In the genomic region with DNA sequence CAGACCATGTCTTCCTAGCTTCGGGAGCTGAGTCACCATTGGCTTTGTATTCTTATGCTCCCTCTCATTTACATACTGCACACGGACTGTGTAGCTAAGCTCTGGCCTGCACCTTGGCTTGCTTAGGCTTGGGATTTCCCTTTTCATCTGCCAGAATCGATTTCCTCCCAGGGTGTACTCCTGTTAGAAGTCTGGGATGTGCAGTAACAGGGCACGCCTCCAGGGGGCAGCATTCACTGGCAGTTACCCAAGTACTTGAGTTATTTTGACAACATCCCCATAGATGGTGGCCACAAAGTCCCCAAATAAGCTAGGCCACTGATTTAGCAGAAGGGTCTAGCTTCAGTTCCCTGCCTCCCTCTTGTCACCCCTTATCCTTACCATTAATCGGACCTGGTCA, we compare ENCODE assay signal across 9 mouse cellular contexts.
DNase-seq lines count a peak whose midpoint lies in the region; ATAC-seq and TF ChIP-seq lines count a peak whose summit lies in the region.
"Had no signal": no experiment of that assay in that cellular context is flagged by ENCODE, and none has a peak within 500 bp of the region (broad histone marks: within the 10 kb centered on the region; RNA-seq: fewer than 3 reads in every experiment).

No protein-coding gene starts in this region.

- H3K9ac ChIP-seq in ES-Bruce4 (ENCODE audit: low read depth, poor library complexity, severe bottlenecking), result no peak overlapping the region
- H3K9ac ChIP-seq in liver, postnatal 0 days (replicated peaks), result no peak overlapping the region

- H3K9me3 ChIP-seq in heart, embryonic 10.5 days, result no peaks in the 10 kb centered on the region
- H3K9me3 ChIP-seq in ES-Bruce4 (replicated peaks; ENCODE audit: control insufficient read depth, insufficient read depth, low read length, poor library complexity, severe bottlenecking), result no peaks in the 10 kb centered on the region
- no peaks in the 10 kb centered on the region for H3K9me3 ChIP-seq in liver, postnatal 0 days (ENCODE audit: low read length)

- TF ChIP-seq CTCF in ES-Bruce4 (IDR thresholded peaks at IDR 0.05; ENCODE audit: low read depth, low read length), result peak; percentile 61
- peak; percentile 72 for TF ChIP-seq CTCF in liver, postnatal 0 days (IDR thresholded peaks at IDR 0.05; ENCODE audit: low read depth)

- peak; percentile 7 for DNase-seq in heart, adult 8-10 months (ENCODE audit: low spot score)
- DNase-seq in heart, embryonic 10.5 days (ENCODE audit: low spot score), result no peak
- peak; percentile 1 for DNase-seq in cerebellum, adult 8-10 months
- DNase-seq in kidney, postnatal 14 days, result peak; percentile 12
- peak; percentile 50 for DNase-seq in liver, postnatal 0 days
- peak; percentile 50 for DNase-seq in right cerebral cortex, postnatal 14 days
- no peak for DNase-seq in Muller cell, postnatal 12 days (ENCODE audit: inconsistent ontology term)

- no peak for TF ChIP-seq EP300 in ES-Bruce4 (IDR thresholded peaks at IDR 0.05; ENCODE audit: insufficient read depth, low read depth, low read length)
- TF ChIP-seq EP300 in liver, postnatal 0 days (IDR thresholded peaks at IDR 0.05; ENCODE audit: low read depth), result no peak

- H3K4me3 ChIP-seq in heart, embryonic 10.5 days, result no peak overlapping the region
- no peak overlapping the region for H3K4me3 ChIP-seq in ES-Bruce4 (ENCODE audit: low read depth, low read length)
- H3K4me3 ChIP-seq in liver, postnatal 0 days (ENCODE audit: low read depth, low read length), result no peak overlapping the region

- H3K27ac ChIP-seq in heart, embryonic 10.5 days, result no peak overlapping the region
- H3K27ac ChIP-seq in ES-Bruce4 (ENCODE audit: insufficient read depth, low read length), result no peak overlapping the region
- H3K27ac ChIP-seq in liver, postnatal 0 days (ENCODE audit: low read depth), result no peak overlapping the region
- H3K27ac ChIP-seq: macrophage had no signal

- no peak for TF ChIP-seq POLR2A in ES-Bruce4 (IDR thresholded peaks at IDR 0.05; ENCODE audit: insufficient read depth, low read length)

- no peaks in the 10 kb centered on the region for H3K36me3 ChIP-seq in heart, embryonic 10.5 days
- no peaks in the 10 kb centered on the region for H3K36me3 ChIP-seq in ES-Bruce4 (ENCODE audit: control insufficient read depth, insufficient read depth, low read length, poor library complexity, severe bottlenecking)
- no peaks in the 10 kb centered on the region for H3K36me3 ChIP-seq in liver, postnatal 0 days (replicated peaks; ENCODE audit: insufficient read depth, low read length)

- H3K4me1 ChIP-seq in heart, embryonic 10.5 days, result no peaks in the 10 kb centered on the region
- H3K4me1 ChIP-seq in ES-Bruce4 (ENCODE audit: control insufficient read depth, insufficient read depth, low read length), result no peaks in the 10 kb centered on the region
- no peaks in the 10 kb centered on the region for H3K4me1 ChIP-seq in liver, postnatal 0 days (ENCODE audit: insufficient read depth)

- H3K27me3 ChIP-seq in heart, embryonic 10.5 days (ENCODE audit: insufficient read depth, poor library complexity, severe bottlenecking), result no peaks in the 10 kb centered on the region
- H3K27me3 ChIP-seq in ES-Bruce4 (ENCODE audit: control insufficient read depth, insufficient read depth, low read length, poor library complexity, severe bottlenecking), result no peaks in the 10 kb centered on the region
- no peaks in the 10 kb centered on the region for H3K27me3 ChIP-seq in liver, postnatal 0 days (ENCODE audit: insufficient read depth, low read length)

- 57% methylated on average over 5 of the region's 5 CpGs for WGBS in heart, embryonic 10.5 days
- WGBS in liver, postnatal 0 days (ENCODE audit: insufficient replicate concordance), result 42% methylated on average over 5 of the region's 5 CpGs

- H3K4me2 ChIP-seq in liver, postnatal 0 days (ENCODE audit: low read depth, low read length), result no peak overlapping the region

- ATAC-seq in liver, postnatal 0 days, result no peak

Comparison
In these comparisons a context has a peak if more than half of its experiments do, and no peak if none do; other contexts are left out.
1. DNase-seq: peak in heart, adult 8-10 months (single experiment), cerebellum, adult 8-10 months (single experiment), kidney, postnatal 14 days (single experiment), liver, postnatal 0 days (single experiment) and right cerebral cortex, postnatal 14 days (single experiment); none in heart, embryonic 10.5 days (single experiment) and Muller cell, postnatal 12 days (single experiment).